Mouse (Mus musculus) erythroblast, embryonic 14.5 days (primary cell): ENCODE measurements around the gene Lgals12.

ENCODE experiments used
- GATA1 ChIP-seq: IDR thresholded peaks from 2 replicates; pipeline ENCODE4 v1.6.1; 2012; ENCODE audit warnings: low read length, inconsistent platforms, mixed read lengths
- TAL1 ChIP-seq: IDR thresholded peaks from 3 replicates; pipeline ENCODE4 v1.6.1; 2012; ENCODE audit warnings: low read length, inconsistent platforms, mixed read lengths

DNA sequence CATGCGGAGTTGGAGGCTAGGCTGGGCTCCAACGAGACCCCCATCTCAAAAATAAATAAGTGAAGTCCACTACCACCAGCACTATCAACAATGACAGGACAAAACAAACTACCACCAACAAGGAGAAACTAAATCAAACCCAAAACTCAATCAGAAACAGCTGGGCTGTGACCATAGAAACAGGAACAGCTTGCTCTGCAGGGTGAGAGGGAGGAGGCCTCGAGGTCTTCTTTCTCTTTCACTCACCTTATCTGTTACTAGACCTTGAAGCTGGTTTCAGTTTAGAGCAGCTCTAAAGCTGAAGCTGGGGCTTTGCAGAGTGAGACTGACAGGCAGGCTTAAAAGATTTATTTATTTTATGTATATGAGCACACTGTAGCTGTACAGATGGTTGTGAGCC is 45.5 kb downstream of the Lgals12 start:
- no peak for TF ChIP-seq GATA1
- no peak for TF ChIP-seq TAL1
